30 mouse cellular contexts compared by ENCODE assay signal in genomic region chr7:58568807-58569206, GRCm38 (mm10).
DNase-seq lines count a peak whose midpoint lies in the region; ATAC-seq and TF ChIP-seq lines count a peak whose summit lies in the region.
"Had no signal": no experiment of that assay in that cellular context is flagged by ENCODE, and none has a peak within 500 bp of the region (broad histone marks: within the 10 kb centered on the region; RNA-seq: fewer than 3 reads in every experiment).

No protein-coding gene starts in this region.

- H3K9me3 ChIP-seq in stomach, postnatal 0 days (ENCODE audit: control insufficient read depth, low read length) = no peaks in the 10 kb centered on the region
- no peaks in the 10 kb centered on the region for H3K9me3 ChIP-seq in midbrain, embryonic 11.5 days (ENCODE audit: control insufficient read depth, low read length)
- H3K9me3 ChIP-seq: embryonic facial prominence, embryonic 10.5 days; embryonic facial prominence, embryonic 15.5 days; forebrain, embryonic 12.5 days; heart, embryonic 13.5 days; intestine, embryonic 15.5 days; limb, embryonic 13.5 days; lung, embryonic 15.5 days; megakaryocyte, embryonic 14.5 days; neural tube, embryonic 12.5 days had no signal

- H3K27me3 ChIP-seq in stomach, postnatal 0 days (ENCODE audit: control insufficient read depth, insufficient read depth, low read length) = no peaks in the 10 kb centered on the region
- no peaks in the 10 kb centered on the region for H3K27me3 ChIP-seq in midbrain, embryonic 11.5 days (ENCODE audit: control insufficient read depth, insufficient read depth, low read length)
- H3K27me3 ChIP-seq: embryonic facial prominence, embryonic 15.5 days; forebrain, embryonic 12.5 days; heart, embryonic 13.5 days; intestine, embryonic 15.5 days; limb, embryonic 13.5 days; lung, embryonic 15.5 days; megakaryocyte, embryonic 14.5 days; neural tube, embryonic 12.5 days had no signal

- H3K36me3 ChIP-seq in stomach, postnatal 0 days (ENCODE audit: control insufficient read depth, insufficient read depth, low read length) = no peaks in the 10 kb centered on the region
- H3K36me3 ChIP-seq in midbrain, embryonic 11.5 days (ENCODE audit: control insufficient read depth, insufficient read depth, low read length) = no peaks in the 10 kb centered on the region
- H3K36me3 ChIP-seq: embryonic facial prominence, embryonic 10.5 days; embryonic facial prominence, embryonic 15.5 days; forebrain, embryonic 12.5 days; G1E; heart, embryonic 13.5 days; intestine, embryonic 15.5 days; limb, embryonic 13.5 days; lung, embryonic 15.5 days; neural tube, embryonic 12.5 days had no signal

- 31% methylated on average over 2 of the region's 2 CpGs for WGBS in stomach, postnatal 0 days
- 66% methylated on average over 2 of the region's 2 CpGs for WGBS in midbrain, embryonic 11.5 days

- peak; percentile 58; the same call in 1 of the 2 replicates for ATAC-seq in megakaryocyte progenitor cell, adult 5-6 weeks (replicated peaks; ENCODE audit: poor library complexity)
- no peak for ATAC-seq in stomach, postnatal 0 days (ENCODE audit: low FRiP score, low TSS enrichment)
- no peak for ATAC-seq in midbrain, embryonic 11.5 days (ENCODE audit: low FRiP score)
- ATAC-seq: forebrain, postnatal 0 days; intestine, embryonic 15.5 days; Patski had no signal

- TF ChIP-seq EP300 in stomach, postnatal 0 days (optimal IDR thresholded peaks at IDR 0.05) = no peak

- H3K4me1 ChIP-seq in stomach, postnatal 0 days (replicated peaks; ENCODE audit: control insufficient read depth, insufficient read depth) = no peaks in the 10 kb centered on the region
- H3K4me1 ChIP-seq in midbrain, embryonic 11.5 days (ENCODE audit: control insufficient read depth, insufficient read depth, low read length) = no peaks in the 10 kb centered on the region
- H3K4me1 ChIP-seq: embryonic facial prominence, embryonic 10.5 days; embryonic facial prominence, embryonic 15.5 days; forebrain, embryonic 12.5 days; heart, embryonic 13.5 days; intestine, embryonic 15.5 days; limb, embryonic 13.5 days; lung, embryonic 15.5 days; megakaryocyte, embryonic 14.5 days; neural tube, embryonic 12.5 days had no signal

- TF ChIP-seq CTCF in stomach, postnatal 0 days (IDR thresholded peaks at IDR 0.05; ENCODE audit: low read depth) = no peak

- H3K4me3 ChIP-seq in stomach, postnatal 0 days (ENCODE audit: low read depth, low read length) = no peak overlapping the region
- no peak overlapping the region for H3K4me3 ChIP-seq in midbrain, embryonic 11.5 days (ENCODE audit: low read depth, low read length)
- H3K4me3 ChIP-seq: embryonic facial prominence, embryonic 10.5 days; embryonic facial prominence, embryonic 15.5 days; forebrain, embryonic 12.5 days; heart, embryonic 13.5 days; intestine, embryonic 15.5 days; limb, embryonic 13.5 days; lung, embryonic 15.5 days; megakaryocyte, embryonic 14.5 days; neural tube, embryonic 12.5 days had no signal

- H3K27ac ChIP-seq in stomach, postnatal 0 days (replicated peaks) = no peak overlapping the region
- H3K27ac ChIP-seq in midbrain, embryonic 11.5 days (ENCODE audit: low read depth, low read length) = no peak overlapping the region
- H3K27ac ChIP-seq: embryonic facial prominence, embryonic 10.5 days; embryonic facial prominence, embryonic 15.5 days; forebrain, embryonic 12.5 days; heart, embryonic 13.5 days; hindbrain, embryonic 14.5 days; intestine, embryonic 15.5 days; kidney, postnatal 0 days; limb, embryonic 13.5 days; lung, embryonic 15.5 days; neural tube, embryonic 12.5 days had no signal

- peak; percentile 20 for DNase-seq in T-cell, adult 2 months (ENCODE audit: low spot score)
- peak; percentile 38 for DNase-seq in thymus, postnatal 14 days
- no peak for DNase-seq in stomach, postnatal 0 days (ENCODE audit: low spot score)
- no peak for DNase-seq in cerebellum, postnatal 14 days
- DNase-seq in natural killer cell, adult 2 months (ENCODE audit: low spot score in 2 of 2) = no peak
- no peak for DNase-seq in midbrain, embryonic 11.5 days (ENCODE audit: low spot score, missing footprints)
- DNase-seq: adrenal gland, postnatal 36 days; cerebellum, adult 18-20 months; cerebellum, postnatal 25 days; forebrain, postnatal 0 days; heart, postnatal 10 days; kidney, adult 8-10 months; midbrain, embryonic 14.5 days; right cerebral cortex, adult 18-20 months; spleen, adult 18-20 months had no signal

- H3K9ac ChIP-seq in stomach, postnatal 0 days (ENCODE audit: low read length) = no peak overlapping the region
- no peak overlapping the region for H3K9ac ChIP-seq in midbrain, embryonic 11.5 days (ENCODE audit: low read length)
- H3K9ac ChIP-seq: embryonic facial prominence, embryonic 15.5 days; forebrain, embryonic 12.5 days; forebrain, postnatal 0 days; heart, embryonic 13.5 days; hindbrain, embryonic 14.5 days; intestine, embryonic 15.5 days; limb, embryonic 13.5 days; lung, embryonic 15.5 days; neural tube, embryonic 12.5 days had no signal

- H3K4me2 ChIP-seq in stomach, postnatal 0 days (replicated peaks; ENCODE audit: low read depth) = no peak overlapping the region
- no peak overlapping the region for H3K4me2 ChIP-seq in midbrain, embryonic 11.5 days
- H3K4me2 ChIP-seq: embryonic facial prominence, embryonic 15.5 days; forebrain, embryonic 12.5 days; heart, embryonic 13.5 days; hindbrain, embryonic 14.5 days; intestine, embryonic 15.5 days; limb, embryonic 13.5 days; liver, embryonic 11.5 days; lung, embryonic 15.5 days; neural tube, embryonic 12.5 days had no signal

Comparison
In these comparisons a context has a peak if more than half of its experiments do, and no peak if none do; other contexts are left out.
1. DNase-seq: peak in T-cell, adult 2 months (single experiment) and thymus, postnatal 14 days (single experiment); none in stomach, postnatal 0 days (single experiment), cerebellum, postnatal 14 days (0 of 2), natural killer cell, adult 2 months (0 of 2) and midbrain, embryonic 11.5 days (single experiment).